Mouse (Mus musculus): Measurements from ENCODE around the gene 4930455H04Rik.

- TF ChIP-seq CTCF (IDR thresholded peaks at IDR 0.05; ENCODE audit: borderline replicate concordance, extremely low read depth, insufficient read depth, insufficient read length) (no peak), POLR2A (IDR thresholded peaks at IDR 0.05; ENCODE audit: borderline replicate concordance, extremely low read depth, insufficient read depth, insufficient read length, poor library complexity, severe bottlenecking) (no peak)
These were observed 21.6 kb upstream of the 4930455H04Rik start for GRCm38 (mm10) chr3:116946476-116946875.

All from brain, embryonic 14.5 days (tissue).